Mouse (Mus musculus): Measurements from ENCODE around the gene Wfdc16. TPM values are rescaled to one million over a fixed set of nuclear protein-coding genes. Genes with fewer than 3 reads are reported as not detected.

Wfdc16 gene
- not detected in 2 replicates for polyA plus RNA-seq (2012; rRNA removed)

GRCm38 (mm10) chr2:164638696-164639095 is at the start of gene Wfdc16:
Gene Wfdc16, minus strand, starts transcription at chr2:164638796.

GRCm38 (mm10) chr2:164684807-164685206 is 46.2 kb upstream of the Wfdc16 start, which contains the start of gene Wfdc13:
Gene Wfdc13, plus strand, starts transcription at chr2:164685107.

GRCm38 (mm10) chr2:164673987-164674386 is 35.4 kb upstream of the Wfdc16 start, which contains the start of gene Wfdc11:
Gene Wfdc11, minus strand, starts transcription at chr2:164674087.

GRCm38 (mm10) chr2:164656483-164656882 is 17.9 kb upstream of the Wfdc16 start, which contains the start of gene Wfdc9:
Gene Wfdc9, minus strand, starts transcription at chr2:164656583.

GRCm38 (mm10) chr2:164655858-164656257 is 17.3 kb upstream of the Wfdc16 start, which contains the start of gene Wfdc10:
Gene Wfdc10, plus strand, starts transcription at chr2:164656046.

GRCm38 (mm10) chr2:164613471-164613870 is 25.1 kb downstream of the Wfdc16 start, which contains the start of the genes Wfdc6b and Wfdc8:
Gene Wfdc6b, plus strand, starts transcription at chr2:164613522.
Gene Wfdc8, minus strand, starts transcription at chr2:164613626.

GRCm38 (mm10) chr2:164593494-164593893 is 45.1 kb downstream of the Wfdc16 start, which contains the start of gene Eppin:
Gene Eppin, minus strand, starts transcription at chr2:164593594.

GRCm38 (mm10) chr2:164585025-164585725 is 53.4 kb downstream of the Wfdc16 start, which contains the start of gene Wfdc6a:
Gene Wfdc6a, minus strand, starts transcription at chr2:164585447.

Other genes starting within 250 kb of the Wfdc16 start
- 0.68 and 1.5 TPM in 2 replicates for gene Slpi, start 249.7 kb downstream of the Wfdc16 start, polyA plus RNA-seq (2012; rRNA removed)
- gene Rbpjl, start 235.7 kb downstream of the Wfdc16 start, polyA plus RNA-seq (2012; rRNA removed) = 0.07 and 0.17 TPM in 2 replicates
- 2.9 and 14.2 TPM in 2 replicates for gene Matn4, start 233.6 kb downstream of the Wfdc16 start, polyA plus RNA-seq (2012; rRNA removed)
- 7.6 and 10.2 TPM in 2 replicates for gene Sdc4, start 194.9 kb downstream of the Wfdc16 start, polyA plus RNA-seq (2012; rRNA removed)
- 38.9 and 39.1 TPM in 2 replicates for gene Sys1, start 181.8 kb downstream of the Wfdc16 start, polyA plus RNA-seq (2012; rRNA removed)
- gene Gm20458, start 177.8 kb downstream of the Wfdc16 start, polyA plus RNA-seq (2012; rRNA removed) = 6.1 and 9.4 TPM in 2 replicates
- gene Trp53tg5, start 165.1 kb downstream of the Wfdc16 start, polyA plus RNA-seq (2012; rRNA removed) = not detected in 2 replicates
- 3.9 and 4.5 TPM in 2 replicates for gene Dbndd2, start 152.7 kb downstream of the Wfdc16 start, polyA plus RNA-seq (2012; rRNA removed)
- gene Pigt, start 141.3 kb downstream of the Wfdc16 start, polyA plus RNA-seq (2012; rRNA removed) = 46.1 and 59.7 TPM in 2 replicates
- 20.7 and 21.6 TPM in 2 replicates for gene Wfdc2, start 76.4 kb downstream of the Wfdc16 start, polyA plus RNA-seq (2012; rRNA removed)
- gene Spint3, start 65.3 kb downstream of the Wfdc16 start, polyA plus RNA-seq (2012; rRNA removed) = not detected in 2 replicates
- 0.06 TPM in 1 of 2 replicates, not detected in the other for gene Wfdc6a, start 53.3 kb downstream of the Wfdc16 start, polyA plus RNA-seq (2012; rRNA removed)
- gene Eppin, start 45.2 kb downstream of the Wfdc16 start, polyA plus RNA-seq (2012; rRNA removed) = 0.09 TPM in 1 of 2 replicates, not detected in the other
- not detected in 2 replicates for gene Wfdc6b, start 25.3 kb downstream of the Wfdc16 start, polyA plus RNA-seq (2012; rRNA removed)
- not detected in 2 replicates for gene Wfdc8, start 25.2 kb downstream of the Wfdc16 start, polyA plus RNA-seq (2012; rRNA removed)
- gene Wfdc10, start 17.2 kb upstream of the Wfdc16 start, polyA plus RNA-seq (2012; rRNA removed) = 0.30 and 0.42 TPM in 2 replicates
- not detected in 2 replicates for gene Wfdc9, start 17.8 kb upstream of the Wfdc16 start, polyA plus RNA-seq (2012; rRNA removed)
- not detected in 2 replicates for gene Wfdc11, start 35.3 kb upstream of the Wfdc16 start, polyA plus RNA-seq (2012; rRNA removed)
- 0.06 and 0.20 TPM in 2 replicates for gene Wfdc13, start 46.3 kb upstream of the Wfdc16 start, polyA plus RNA-seq (2012; rRNA removed)
- gene Spint4, start 59.7 kb upstream of the Wfdc16 start, polyA plus RNA-seq (2012; rRNA removed) = not detected in 2 replicates
- not detected in 2 replicates for gene Spint5, start 76.5 kb upstream of the Wfdc16 start, polyA plus RNA-seq (2012; rRNA removed)
- gene Wfdc3, start 107.1 kb upstream of the Wfdc16 start, polyA plus RNA-seq (2012; rRNA removed) = 0.35 and 0.89 TPM in 2 replicates
- gene Dnttip1, start 107.2 kb upstream of the Wfdc16 start, polyA plus RNA-seq (2012; rRNA removed) = 62.3 and 91.0 TPM in 2 replicates
- gene Ube2c, start 131.1 kb upstream of the Wfdc16 start, polyA plus RNA-seq (2012; rRNA removed) = 340 and 341 TPM in 2 replicates
- 1.6 and 29.6 TPM in 2 replicates for gene Tnnc2, start 141.2 kb upstream of the Wfdc16 start, polyA plus RNA-seq (2012; rRNA removed)
- gene Snx21, start 147.0 kb upstream of the Wfdc16 start, polyA plus RNA-seq (2012; rRNA removed) = 9.0 and 10.5 TPM in 2 replicates
- 19.5 and 26.6 TPM in 2 replicates for gene Acot8, start 166.1 kb upstream of the Wfdc16 start, polyA plus RNA-seq (2012; rRNA removed)
- gene Zswim3, start 166.3 kb upstream of the Wfdc16 start, polyA plus RNA-seq (2012; rRNA removed) = 4.5 and 6.2 TPM in 2 replicates
- 6.0 and 9.0 TPM in 2 replicates for gene Zswim1, start 183.9 kb upstream of the Wfdc16 start, polyA plus RNA-seq (2012; rRNA removed)
- 0.35 TPM in 1 of 2 replicates, not detected in the other for gene Spata25, start 189.7 kb upstream of the Wfdc16 start, polyA plus RNA-seq (2012; rRNA removed)
- gene Ctsa, start 194.1 kb upstream of the Wfdc16 start, polyA plus RNA-seq (2012; rRNA removed) = 69.6 and 100 TPM in 2 replicates
- 5.9 and 6.0 TPM in 2 replicates for gene Neurl2, start 194.7 kb upstream of the Wfdc16 start, polyA plus RNA-seq (2012; rRNA removed)
- gene Pltp, start 218.9 kb upstream of the Wfdc16 start, polyA plus RNA-seq (2012; rRNA removed) = 42.5 and 58.0 TPM in 2 replicates
- gene Pcif1, start 240.5 kb upstream of the Wfdc16 start, polyA plus RNA-seq (2012; rRNA removed) = 40.0 and 53.1 TPM in 2 replicates

All from central nervous system, embryonic 11.5 days (tissue).